Mouse (Mus musculus) CH12F3 (cell line): ENCODE results near the gene Tomm7.
"Not testable (repeated sequence)": the region's sequence is repeated elsewhere in the genome, so short reads cannot be mapped to it uniquely, and the experiment has no call there.

Experiments used
- in situ Hi-C: fragments of 300-500 bp; cut with MboI; formaldehyde crosslinking; loops from 2 replicates; pipeline ENCODE4 v1.14.3; 2020; ENCODE audit warnings: low sequenced_read_pairs

Tomm7 gene

GRCm38 (mm10) chr5:23856164-23856563 is 12.2 kb upstream of the Tomm7 start:
- in situ Hi-C loops = loop anchor here (25.0 kb wide), 1 partner anchor 206 kb away; no protein-coding TSS in a partner anchor

DNA sequence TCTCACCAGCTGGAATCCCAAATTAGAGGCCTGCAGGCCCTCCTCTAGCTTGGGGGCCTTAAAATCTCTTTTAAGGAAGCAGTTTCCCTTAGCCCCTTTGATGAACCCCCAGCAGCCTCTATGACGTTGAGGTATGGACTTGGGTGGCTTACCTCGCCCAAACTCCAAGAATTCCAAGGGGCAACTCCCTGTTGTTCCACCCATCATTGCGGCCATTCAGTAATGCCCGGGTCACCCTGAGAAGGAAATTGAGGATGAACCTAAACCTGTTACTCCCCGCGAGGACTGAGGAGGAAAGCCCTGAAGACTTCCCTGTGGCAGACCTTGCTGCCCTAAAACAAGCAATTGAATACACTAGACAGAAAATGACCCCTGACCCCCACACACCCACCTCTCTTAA is 11.5 kb upstream of the Tomm7 start:
- in situ Hi-C loops = loop anchor here (25.0 kb wide), 1 partner anchor 207 kb away; no protein-coding TSS in a partner anchor

DNA sequence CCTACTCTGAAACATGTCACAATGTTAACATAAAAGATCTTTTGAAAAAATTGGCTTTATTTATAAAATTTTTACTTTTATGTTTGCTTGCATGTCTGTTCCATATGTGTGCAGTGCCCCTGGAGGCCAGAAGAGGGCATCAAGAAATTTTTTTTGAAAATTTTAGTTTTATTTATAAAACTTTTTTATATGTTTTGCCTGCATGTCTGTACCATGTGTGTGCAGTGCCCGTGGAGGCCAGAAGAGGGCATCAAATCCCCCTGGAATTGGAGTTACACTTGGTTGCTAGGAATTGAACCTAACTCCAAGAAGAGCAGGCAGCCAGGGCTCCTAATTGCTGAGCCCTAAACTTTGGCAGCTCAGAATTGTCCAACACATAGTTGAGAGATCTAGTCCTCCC is 9.0 kb upstream of the Tomm7 start:
- in situ Hi-C loops = loop anchor here (25.0 kb wide), 1 partner anchor 209 kb away; no protein-coding TSS in a partner anchor

DNA sequence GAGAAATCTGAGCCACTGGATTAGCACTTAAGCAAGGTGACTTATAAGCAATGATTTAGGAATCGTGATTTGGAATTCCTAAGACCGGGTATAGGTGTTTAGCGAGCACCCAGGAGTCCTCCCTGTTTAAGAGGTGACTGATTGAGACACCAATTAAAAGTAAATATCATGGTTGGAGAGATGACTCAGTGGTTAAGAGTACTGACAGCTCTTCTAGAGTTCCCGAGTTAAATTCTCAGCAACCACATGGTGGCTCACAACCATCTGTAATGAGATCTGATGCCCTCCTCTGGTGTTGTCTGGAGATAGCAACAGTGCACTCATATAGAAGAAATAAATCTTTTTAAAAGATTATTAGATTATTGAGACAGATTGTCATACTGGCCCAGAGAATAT is 7.2 kb upstream of the Tomm7 start:
- in situ Hi-C loops = loop anchor here (25.0 kb wide), 1 partner anchor 211 kb away; no protein-coding TSS in a partner anchor

DNA sequence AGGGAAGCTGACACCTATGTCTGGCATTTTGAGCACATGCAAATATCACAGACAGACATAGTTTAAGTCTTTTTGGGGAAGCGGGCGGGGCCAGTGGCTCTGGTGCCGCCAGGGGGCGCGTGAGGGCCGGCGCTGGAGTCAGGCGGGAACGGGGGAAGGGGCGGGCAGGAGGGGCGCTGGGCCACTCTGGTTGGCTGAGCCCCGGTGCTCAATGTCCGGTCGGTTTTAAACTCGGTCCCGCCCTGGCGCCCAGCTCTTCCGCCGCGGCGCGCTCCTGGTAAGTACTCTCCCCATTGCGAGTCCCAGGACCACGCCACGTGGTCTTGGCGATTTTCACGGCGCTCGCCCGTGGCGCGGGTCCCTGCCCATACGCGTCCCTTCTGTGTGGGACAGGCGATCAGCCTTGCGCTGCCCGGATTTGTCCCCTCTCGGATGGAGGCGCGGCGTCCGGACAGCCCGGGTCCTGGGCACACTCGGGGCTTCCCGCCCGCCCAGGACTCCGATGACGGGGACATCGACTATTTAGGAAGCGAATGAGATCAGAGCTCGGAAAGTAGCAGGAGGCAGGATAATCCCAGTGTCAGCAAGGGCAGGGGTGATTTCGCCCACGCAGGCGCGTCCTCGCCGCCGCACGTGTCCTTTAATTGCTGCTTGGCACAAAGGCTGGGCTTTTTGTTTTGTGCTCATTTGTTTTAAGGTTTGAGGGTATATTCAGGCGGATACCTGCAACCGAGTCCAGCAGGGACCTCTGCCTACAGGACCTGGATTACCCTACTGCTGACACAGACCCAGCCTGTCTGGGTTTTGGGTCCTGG is 6.6 kb upstream of the Tomm7 start:
- in situ Hi-C loops = loop anchor here (25.0 kb wide), 1 partner anchor 212 kb away; no protein-coding TSS in a partner anchor

DNA sequence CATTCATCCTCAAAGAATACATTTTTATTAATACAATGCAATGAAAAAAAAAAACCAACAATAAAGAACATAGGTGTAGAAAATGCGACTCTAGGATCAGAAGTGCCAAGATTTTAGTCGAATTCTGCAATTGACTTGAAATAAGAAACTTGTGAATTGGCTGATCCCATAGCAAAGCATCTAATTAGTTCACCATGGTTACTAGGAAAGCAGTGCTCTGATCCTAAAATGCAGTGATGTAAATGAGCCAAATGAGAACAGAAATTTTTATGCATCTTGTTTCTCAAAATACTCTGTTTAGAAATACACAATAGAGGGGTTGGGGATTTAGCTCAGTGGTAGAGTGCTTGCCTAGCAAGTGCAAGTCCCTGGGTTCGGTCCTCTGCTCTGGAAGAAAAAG is 1.2 kb upstream of the Tomm7 start:
- in situ Hi-C loops = no loop called here

DNA sequence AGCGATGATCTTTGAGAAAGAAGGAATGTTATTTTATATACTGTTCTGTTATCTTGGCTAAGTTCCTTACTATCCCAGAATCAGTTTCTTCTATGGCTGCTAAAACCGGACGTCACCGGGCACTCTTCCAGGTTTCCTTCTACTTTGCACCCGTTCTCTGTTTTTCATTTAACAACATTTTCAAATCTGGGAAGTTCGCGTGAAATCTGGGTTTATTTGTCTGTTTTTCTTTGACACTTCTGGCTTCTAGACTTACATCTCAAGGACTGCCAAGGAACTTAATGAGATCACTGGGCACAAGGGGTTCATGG is 525 bp upstream of the Tomm7 start:
- in situ Hi-C loops = no loop called here

DNA sequence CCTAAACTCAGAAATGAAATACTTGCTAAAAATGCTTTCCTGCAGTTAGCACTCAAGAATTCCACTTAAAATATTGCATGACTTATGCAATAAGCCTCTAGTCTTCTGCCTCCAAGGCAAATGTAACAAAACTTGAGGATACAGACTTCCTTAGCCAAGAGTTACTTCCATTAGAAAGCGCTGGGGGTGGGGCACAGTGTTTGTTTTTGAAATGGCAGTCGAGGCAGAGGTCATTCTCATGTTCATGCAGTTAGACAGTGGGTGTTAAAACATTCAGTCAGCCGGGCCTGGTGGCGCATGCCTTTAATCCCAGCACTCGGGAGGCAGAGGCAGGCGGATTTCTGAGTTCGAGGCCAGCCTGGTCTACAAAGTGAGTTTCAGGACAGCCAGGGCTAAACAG is 5.8 kb downstream of the Tomm7 start:
- in situ Hi-C loops = no loop called here

GRCm38 (mm10) chr5:23835691-23836090 is 8.3 kb downstream of the Tomm7 start:
- in situ Hi-C loops = not testable (repeated sequence)

GRCm38 (mm10) chr5:23830897-23831752 is 12.8 kb downstream of the Tomm7 start:
- in situ Hi-C loops = no loop called here

DNA sequence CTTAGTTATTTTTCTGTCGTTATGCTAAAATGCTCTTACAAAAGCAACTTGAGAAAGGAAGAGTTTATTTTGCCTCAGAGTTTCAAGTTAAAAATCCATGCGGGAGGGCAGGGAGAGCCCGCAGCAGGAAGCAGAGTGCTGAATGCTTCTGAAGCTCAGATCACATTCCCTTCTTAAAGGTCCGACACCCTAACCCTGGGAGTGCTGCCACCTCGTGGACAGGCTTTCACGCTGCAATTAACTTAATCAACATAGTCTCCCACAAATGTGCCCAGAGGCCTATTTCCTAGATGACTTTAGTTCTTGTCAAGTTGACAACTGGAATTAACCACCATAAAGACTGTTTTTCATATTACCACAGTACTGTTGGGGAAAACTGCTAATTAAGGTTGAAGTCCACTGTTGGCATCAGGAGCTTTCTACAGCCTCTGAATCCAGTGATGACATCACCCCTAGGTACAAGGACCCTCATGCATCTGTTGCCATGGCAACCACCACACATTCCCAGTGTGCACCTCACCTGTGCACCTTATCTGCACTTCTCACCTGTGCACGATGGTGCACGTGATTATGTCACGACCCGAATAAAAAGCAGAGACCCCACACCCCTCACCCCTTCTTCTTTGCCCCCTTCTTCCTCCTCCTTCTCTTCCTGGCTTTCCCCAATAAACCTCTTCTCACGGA is 17.5 kb downstream of the Tomm7 start:
- in situ Hi-C loops = no loop called here

- in situ Hi-C loops = no loop called here
These were observed 19.7 kb downstream of the Tomm7 start for GRCm38 (mm10) chr5:23824171-23824733.

DNA sequence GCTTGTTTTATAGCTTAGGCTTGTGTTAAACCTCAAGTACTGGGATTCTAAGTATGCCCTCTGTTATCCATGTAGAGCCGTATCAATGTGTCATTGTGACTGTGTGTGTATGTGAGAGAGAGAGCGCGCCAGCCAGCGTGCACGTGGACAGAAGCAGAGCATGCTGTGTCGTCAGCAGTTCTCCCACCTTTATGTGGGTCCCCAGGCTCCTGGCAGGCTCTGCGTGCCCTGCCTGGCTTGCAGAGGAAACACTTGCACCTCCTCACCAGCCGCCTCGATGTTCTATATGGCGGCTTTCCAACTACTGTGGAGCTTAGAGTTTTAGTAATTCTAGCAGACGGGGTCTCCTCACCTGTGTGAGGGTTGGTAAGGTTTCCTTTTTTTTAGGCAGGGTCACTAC is 21.7 kb downstream of the Tomm7 start:
- in situ Hi-C loops = no loop called here

DNA sequence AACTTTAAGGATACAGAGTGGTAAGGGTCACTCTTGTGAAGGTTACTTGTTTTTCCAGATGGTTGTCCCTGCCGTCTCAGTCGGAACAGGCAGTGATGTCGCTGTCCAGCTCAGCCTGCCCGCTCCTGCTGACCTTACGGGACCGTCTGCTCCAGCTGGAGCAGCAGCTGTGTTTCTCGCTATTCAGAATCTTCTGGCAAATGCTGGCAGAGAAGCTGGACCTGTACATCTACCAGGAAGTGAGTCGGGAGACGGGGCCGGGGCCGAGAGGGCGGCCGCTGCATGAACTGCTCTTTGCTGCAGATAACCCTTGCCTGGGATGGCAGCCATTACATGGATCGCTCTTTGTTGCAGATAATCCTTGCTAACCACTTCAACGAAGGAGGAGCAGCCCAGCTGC is 27.3 kb downstream of the Tomm7 start:
- in situ Hi-C loops = no loop called here

GRCm38 (mm10) chr5:23814841-23815240 is 29.1 kb downstream of the Tomm7 start:
- in situ Hi-C loops = no loop called here

DNA sequence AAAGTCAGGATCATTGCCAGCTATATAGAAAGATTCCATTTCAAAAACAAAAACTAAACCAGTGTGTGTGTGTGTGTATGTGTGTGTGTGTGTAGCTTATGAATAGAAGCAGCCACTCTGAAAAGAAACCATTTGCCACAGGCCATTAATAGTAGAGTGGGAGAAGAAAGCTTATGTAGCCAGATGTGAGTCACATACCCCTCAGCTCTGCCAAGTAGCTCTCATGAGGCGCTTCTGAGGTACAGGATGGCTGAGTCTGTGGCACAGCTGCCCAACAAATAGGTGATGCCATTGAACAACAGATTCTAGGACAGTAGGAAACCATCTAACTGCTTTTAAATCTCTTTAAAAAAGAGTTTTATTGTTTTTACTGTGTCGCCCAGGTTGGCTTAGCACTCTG is 51.2 kb downstream of the Tomm7 start:
- in situ Hi-C loops = no loop called here

- in situ Hi-C loops = no loop called here
These were observed 54.8 kb downstream of the Tomm7 start for GRCm38 (mm10) chr5:23789078-23789612.
